Mouse (Mus musculus): Measurements from ENCODE around the gene CN725425. TPM values are rescaled to one million over a fixed set of nuclear protein-coding genes. Genes with fewer than 3 reads are reported as not detected.
A peak's percentile ranks its signal among the peaks of the same experiment; 100 is the strongest.

CN725425 gene
- polyA plus RNA-seq, 1 experiment from 2014 or later = not detected

- Histone ChIP-seq H3K4me1 (ENCODE audit: insufficient read depth, low read depth, low read length) (no peaks in the 10 kb centered on the region), H3K27ac (ENCODE audit: low read length) (no peak overlapping the region), H3K36me3 (ENCODE audit: insufficient read depth, low read length) (no peaks in the 10 kb centered on the region), H3K4me3 (ENCODE audit: low read depth, low read length) (no peak overlapping the region), H3K9ac (replicated peaks; ENCODE audit: low read depth) (no peak overlapping the region), H3K27me3 (replicated peaks; ENCODE audit: insufficient read depth, low read length) (no peaks in the 10 kb centered on the region), H3K4me2 (replicated peaks; ENCODE audit: low read depth, low read length) (no peak overlapping the region), H3K9me3 (ENCODE audit: low read length) (no peaks in the 10 kb centered on the region)
- ATAC-seq (no peak), DNase-seq (ENCODE audit: low spot score) (no peak)
- TF ChIP-seq CTCF (IDR thresholded peaks at IDR 0.05) (no peak), EP300 (IDR thresholded peaks at IDR 0.05) (no peak)
- WGBS = 59% methylated on average over 4 of the region's 4 CpGs
Measured at GRCm38 (mm10) chr15:91268532-91268931, 69.2 kb downstream of the CN725425 start.

GRCm38 (mm10) chr15:91275961-91276360, 76.7 kb downstream of the CN725425 start:
- 42% methylated on average over 3 of the region's 3 CpGs for WGBS
- ATAC-seq (no peak), DNase-seq (ENCODE audit: low spot score) (no peak)
- Histone ChIP-seq H3K27me3 (replicated peaks; ENCODE audit: insufficient read depth, low read length) (no peaks in the 10 kb centered on the region), H3K9me3 (ENCODE audit: low read length) (no peaks in the 10 kb centered on the region), H3K4me2 (replicated peaks; ENCODE audit: low read depth, low read length) (no peak overlapping the region), H3K27ac (ENCODE audit: low read length) (no peak overlapping the region), H3K4me3 (ENCODE audit: low read depth, low read length) (no peak overlapping the region), H3K4me1 (ENCODE audit: insufficient read depth, low read depth, low read length) (no peaks in the 10 kb centered on the region), H3K36me3 (ENCODE audit: insufficient read depth, low read length) (no peaks in the 10 kb centered on the region), H3K9ac (replicated peaks; ENCODE audit: low read depth) (no peak overlapping the region)
- TF ChIP-seq CTCF (IDR thresholded peaks at IDR 0.05) (no peak), EP300 (IDR thresholded peaks at IDR 0.05) (no peak)

DNA sequence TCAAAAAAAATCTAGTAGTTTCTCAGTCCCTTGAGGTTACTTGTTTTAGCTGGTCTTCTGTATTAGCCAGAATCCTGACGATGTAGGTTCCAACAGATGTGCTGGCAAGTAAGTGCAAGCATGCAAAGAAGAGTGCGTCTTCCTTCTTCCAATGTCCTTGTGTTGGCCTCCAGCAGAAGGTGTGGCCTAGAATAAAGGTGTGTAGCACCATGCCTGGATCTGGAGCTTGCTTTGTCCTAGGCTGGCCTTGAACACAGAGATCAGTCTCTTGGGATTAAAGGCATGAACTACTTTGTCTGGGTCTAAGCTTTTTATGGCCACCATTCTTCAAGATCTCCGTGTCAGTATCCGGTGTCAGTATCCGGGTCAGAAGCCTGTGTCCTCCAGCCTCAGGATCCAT, 80.3 kb downstream of the CN725425 start:
- no peak overlapping the region for H3K9ac ChIP-seq (replicated peaks; ENCODE audit: low read depth)
- no peak for ATAC-seq
- H3K27me3 ChIP-seq (replicated peaks; ENCODE audit: insufficient read depth, low read length) = no peaks in the 10 kb centered on the region
- no peaks in the 10 kb centered on the region for H3K9me3 ChIP-seq (ENCODE audit: low read length)
- no peaks in the 10 kb centered on the region for H3K4me1 ChIP-seq (ENCODE audit: insufficient read depth, low read depth, low read length)
- no peak for DNase-seq (ENCODE audit: low spot score)
- no peaks in the 10 kb centered on the region for H3K36me3 ChIP-seq (ENCODE audit: insufficient read depth, low read length)
- H3K27ac ChIP-seq (ENCODE audit: low read length) = no peak overlapping the region
- TF ChIP-seq CTCF (IDR thresholded peaks at IDR 0.05) (no peak), EP300 (IDR thresholded peaks at IDR 0.05) (no peak)
- no peak overlapping the region for H3K4me3 ChIP-seq (ENCODE audit: low read depth, low read length)
- WGBS = 94% methylated on average over 5 of the region's 5 CpGs
- H3K4me2 ChIP-seq (replicated peaks; ENCODE audit: low read depth, low read length) = no peak overlapping the region

DNA sequence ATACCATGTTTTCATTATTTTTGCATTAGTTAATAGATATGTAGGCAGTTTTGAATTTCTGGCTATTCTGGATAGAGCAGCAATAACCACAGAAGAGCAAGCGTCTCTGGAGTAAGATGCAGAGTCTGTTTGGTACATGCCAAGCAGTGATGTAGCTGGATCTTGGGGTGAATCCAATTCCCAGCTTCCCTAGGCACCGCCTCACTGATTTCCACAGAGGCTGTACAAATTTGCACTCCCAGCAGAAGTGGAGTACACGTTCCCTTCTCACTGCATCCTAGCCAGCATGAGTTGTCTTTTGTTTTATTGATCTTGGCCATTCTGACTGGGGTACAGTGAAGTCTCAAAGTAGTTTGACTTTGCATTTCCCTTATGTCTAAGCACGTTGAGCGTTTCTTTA, 82.2 kb downstream of the CN725425 start:
- Histone ChIP-seq H3K36me3 (ENCODE audit: insufficient read depth, low read length) (no peaks in the 10 kb centered on the region), H3K4me2 (replicated peaks; ENCODE audit: low read depth, low read length) (no peak overlapping the region), H3K9me3 (ENCODE audit: low read length) (no peaks in the 10 kb centered on the region), H3K27ac (ENCODE audit: low read length) (no peak overlapping the region), H3K9ac (replicated peaks; ENCODE audit: low read depth) (no peak overlapping the region), H3K4me3 (ENCODE audit: low read depth, low read length) (no peak overlapping the region), H3K27me3 (replicated peaks; ENCODE audit: insufficient read depth, low read length) (no peaks in the 10 kb centered on the region), H3K4me1 (ENCODE audit: insufficient read depth, low read depth, low read length) (no peaks in the 10 kb centered on the region)
- WGBS = 83% methylated on average over 5 of the region's 5 CpGs
- no peak for DNase-seq (ENCODE audit: low spot score)
- TF ChIP-seq EP300 (IDR thresholded peaks at IDR 0.05) = no peak
- no peak for TF ChIP-seq CTCF (IDR thresholded peaks at IDR 0.05)
- no peak for ATAC-seq

DNA sequence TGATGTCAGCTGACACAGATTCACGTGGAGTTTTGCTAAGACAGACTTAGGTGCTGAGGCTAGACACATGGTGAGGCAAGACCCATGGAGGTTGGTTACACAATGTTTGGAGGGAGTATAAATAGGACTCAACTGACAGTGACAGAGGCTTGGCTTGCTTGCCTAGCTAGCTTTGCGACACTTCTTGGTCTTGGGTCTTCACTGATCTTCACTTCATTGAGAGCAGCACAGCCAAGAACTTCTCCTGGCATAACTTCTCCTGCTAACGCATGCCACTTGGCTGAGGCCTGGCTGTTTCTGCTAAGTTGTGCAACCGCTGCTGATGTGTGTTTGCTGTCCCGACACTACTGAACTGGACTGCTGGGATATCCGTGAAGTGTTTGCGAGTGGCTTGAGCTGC, 83.5 kb downstream of the CN725425 start:
- Histone ChIP-seq H3K27me3 (replicated peaks; ENCODE audit: insufficient read depth, low read length) (no peaks in the 10 kb centered on the region), H3K4me1 (ENCODE audit: insufficient read depth, low read depth, low read length) (no peaks in the 10 kb centered on the region), H3K4me2 (replicated peaks; ENCODE audit: low read depth, low read length) (no peak overlapping the region), H3K27ac (ENCODE audit: low read length) (no peak overlapping the region), H3K4me3 (ENCODE audit: low read depth, low read length) (no peak overlapping the region), H3K9ac (replicated peaks; ENCODE audit: low read depth) (no peak overlapping the region), H3K36me3 (ENCODE audit: insufficient read depth, low read length) (no peaks in the 10 kb centered on the region), H3K9me3 (ENCODE audit: low read length) (no peaks in the 10 kb centered on the region)
- ATAC-seq (peak; percentile 94), DNase-seq (ENCODE audit: low spot score) (peak; percentile 96)
- TF ChIP-seq EP300 (IDR thresholded peaks at IDR 0.05) (peak; percentile 82), CTCF (IDR thresholded peaks at IDR 0.05) (no peak)
- WGBS = 41% methylated on average over 7 of the region's 7 CpGs

GRCm38 (mm10) chr15:91283418-91283817, 84.1 kb downstream of the CN725425 start:
- Histone ChIP-seq H3K9me3 (ENCODE audit: low read length) (no peaks in the 10 kb centered on the region), H3K4me2 (replicated peaks; ENCODE audit: low read depth, low read length) (no peak overlapping the region), H3K27ac (ENCODE audit: low read length) (peak overlapping the region; percentile 49; the same call in 1 of the 2 replicates), H3K36me3 (ENCODE audit: insufficient read depth, low read length) (no peaks in the 10 kb centered on the region), H3K4me1 (ENCODE audit: insufficient read depth, low read depth, low read length) (no peaks in the 10 kb centered on the region), H3K4me3 (ENCODE audit: low read depth, low read length) (no peak overlapping the region), H3K27me3 (replicated peaks; ENCODE audit: insufficient read depth, low read length) (no peaks in the 10 kb centered on the region), H3K9ac (replicated peaks; ENCODE audit: low read depth) (no peak overlapping the region)
- TF ChIP-seq CTCF (IDR thresholded peaks at IDR 0.05) (no peak), EP300 (IDR thresholded peaks at IDR 0.05) (no peak)
- DNase-seq (ENCODE audit: low spot score) (peak; percentile 64), ATAC-seq (peak; percentile 58)
- WGBS = 62% methylated on average over 3 of the region's 3 CpGs

DNA sequence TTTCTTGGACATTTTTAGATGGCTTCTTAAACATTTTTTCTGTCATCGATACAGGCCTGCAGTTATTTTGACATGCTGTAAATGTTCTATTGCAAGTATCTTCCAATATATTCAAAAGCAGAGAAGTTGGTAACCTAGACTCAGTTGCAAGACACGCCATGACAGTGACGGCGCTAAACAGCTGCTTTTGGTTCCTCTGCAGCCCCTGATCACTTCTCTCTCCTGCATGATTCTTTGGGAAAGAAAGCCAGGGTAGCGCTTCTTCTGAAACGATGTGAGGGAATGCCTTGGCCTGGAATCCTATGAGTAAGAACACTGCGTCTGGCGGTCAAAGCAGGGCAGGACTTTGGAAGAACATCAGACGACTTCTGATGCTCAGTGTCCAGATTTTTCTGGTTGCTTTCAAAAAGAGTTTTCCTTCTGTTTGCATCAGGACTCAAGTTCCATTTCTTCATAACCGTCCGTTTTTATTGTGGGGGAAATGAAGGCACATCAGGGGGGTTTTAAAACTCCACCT, 100.1 kb downstream of the CN725425 start:
- Histone ChIP-seq H3K9ac (replicated peaks; ENCODE audit: low read depth) (no peak overlapping the region), H3K27me3 (replicated peaks; ENCODE audit: insufficient read depth, low read length) (no peaks in the 10 kb centered on the region), H3K27ac (ENCODE audit: low read length) (0 out of 2 replicates have a peak overlapping the region, but pooled peaks have one; percentile 5), H3K4me2 (replicated peaks; ENCODE audit: low read depth, low read length) (no peak overlapping the region), H3K4me1 (ENCODE audit: insufficient read depth, low read depth, low read length) (no peaks in the 10 kb centered on the region), H3K36me3 (ENCODE audit: insufficient read depth, low read length) (no peaks in the 10 kb centered on the region), H3K9me3 (ENCODE audit: low read length) (no peaks in the 10 kb centered on the region), H3K4me3 (ENCODE audit: low read depth, low read length) (no peak overlapping the region)
- ATAC-seq = peak; percentile 53
- 71% methylated on average over 11 of the region's 11 CpGs for WGBS
- TF ChIP-seq CTCF (IDR thresholded peaks at IDR 0.05) = no peak
- peak; percentile 32; the same call in 1 of the 2 replicates for TF ChIP-seq EP300 (IDR thresholded peaks at IDR 0.05)
- DNase-seq (ENCODE audit: low spot score) = peak; percentile 69
